Mouse (Mus musculus): ENCODE measurements at regions not wholly inside any gene's neighbourhood (a gene's known extent, or its start where the extent isn't known, plus 50 kb on each side); places are given as distances from the start of the nearest gene placed in this dataset.

- H3K4me3 ChIP-seq (ENCODE audit: insufficient read depth, low read length): no peak overlapping the region
These were observed 403.6 kb upstream of the Fbxo33 start for GRCm38 (mm10) chr12:59623147-59623546.

GRCm38 (mm10) chr12:59621132-59621531 lies 401.6 kb upstream of the Fbxo33 start:
- H3K27ac ChIP-seq (ENCODE audit: insufficient read depth, low read length): 0 out of 2 replicates have a peak overlapping the region, but pooled peaks have one; percentile 23
- TF ChIP-seq CTCF (IDR thresholded peaks at IDR 0.05; ENCODE audit: extremely low read depth, insufficient read depth, low read length): no peak
- no peak for TF ChIP-seq POLR2A (IDR thresholded peaks at IDR 0.05; ENCODE audit: extremely low read depth, insufficient read depth, low read length)

More at GRCm38 (mm10) chr12:59623147-59623546, 403.6 kb upstream of the Fbxo33 start:
- Histone ChIP-seq H3K27ac (ENCODE audit: insufficient read depth, low read length) (peak overlapping the region; percentile 81; the same call in 1 of the 2 replicates), H3K4me1 (ENCODE audit: control insufficient read depth, insufficient read depth, low read length) (peaks cover 3% of the 10 kb centered on the region; the same call in 1 of the 2 replicates)
- TF ChIP-seq CTCF (IDR thresholded peaks at IDR 0.05; ENCODE audit: extremely low read depth, insufficient read depth, low read length) (no peak), POLR2A (IDR thresholded peaks at IDR 0.05; ENCODE audit: extremely low read depth, insufficient read depth, low read length) (no peak)

DNA sequence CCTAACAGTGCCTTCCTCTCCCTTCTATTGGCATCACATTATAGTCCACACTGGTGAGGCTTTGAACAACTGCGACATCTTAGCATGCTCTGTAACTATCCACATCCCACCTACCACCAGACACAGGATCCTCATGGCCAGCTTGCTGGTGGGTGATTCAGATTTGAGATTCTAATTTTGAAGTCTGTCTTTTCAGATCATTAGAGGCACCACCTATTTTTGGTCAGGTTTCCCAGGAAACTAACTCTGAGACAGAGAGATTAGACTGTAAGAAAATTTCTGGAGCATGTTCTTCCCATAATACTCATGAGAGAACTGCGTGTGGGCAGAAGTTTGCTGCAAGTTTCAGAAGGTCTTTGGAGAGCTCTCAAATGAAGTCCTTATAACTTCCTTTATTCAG lies 400.8 kb upstream of the Fbxo33 start:
- TF ChIP-seq CTCF (IDR thresholded peaks at IDR 0.05; ENCODE audit: extremely low read depth, insufficient read depth, low read length): no peak
- TF ChIP-seq POLR2A (IDR thresholded peaks at IDR 0.05; ENCODE audit: extremely low read depth, insufficient read depth, low read length): no peak
- Histone ChIP-seq H3K4me1 (ENCODE audit: control insufficient read depth, insufficient read depth, low read length) (peaks cover 3% of the 10 kb centered on the region; the same call in 1 of the 2 replicates), H3K27ac (ENCODE audit: insufficient read depth, low read length) (no peak overlapping the region), H3K4me3 (ENCODE audit: insufficient read depth, low read length) (no peak overlapping the region)

More at GRCm38 (mm10) chr12:59621132-59621531, 401.6 kb upstream of the Fbxo33 start:
- Histone ChIP-seq H3K4me3 (ENCODE audit: insufficient read depth, low read length) (no peak overlapping the region), H3K4me1 (ENCODE audit: control insufficient read depth, insufficient read depth, low read length) (peaks cover 3% of the 10 kb centered on the region; the same call in 1 of the 2 replicates)

- TF ChIP-seq POLR2A (IDR thresholded peaks at IDR 0.05; ENCODE audit: extremely low read depth, insufficient read depth, low read length): no peak
- TF ChIP-seq CTCF (IDR thresholded peaks at IDR 0.05; ENCODE audit: extremely low read depth, insufficient read depth, low read length): no peak
- Histone ChIP-seq H3K4me1 (ENCODE audit: control insufficient read depth, insufficient read depth, low read length) (0 out of 2 replicates have a peak, but pooled peaks cover 3% of the 10 kb centered on the region), H3K27ac (ENCODE audit: insufficient read depth, low read length) (no peak overlapping the region), H3K4me3 (ENCODE audit: insufficient read depth, low read length) (no peak overlapping the region)
These were observed 396.6 kb upstream of the Fbxo33 start for GRCm38 (mm10) chr12:59616075-59616474.

DNA sequence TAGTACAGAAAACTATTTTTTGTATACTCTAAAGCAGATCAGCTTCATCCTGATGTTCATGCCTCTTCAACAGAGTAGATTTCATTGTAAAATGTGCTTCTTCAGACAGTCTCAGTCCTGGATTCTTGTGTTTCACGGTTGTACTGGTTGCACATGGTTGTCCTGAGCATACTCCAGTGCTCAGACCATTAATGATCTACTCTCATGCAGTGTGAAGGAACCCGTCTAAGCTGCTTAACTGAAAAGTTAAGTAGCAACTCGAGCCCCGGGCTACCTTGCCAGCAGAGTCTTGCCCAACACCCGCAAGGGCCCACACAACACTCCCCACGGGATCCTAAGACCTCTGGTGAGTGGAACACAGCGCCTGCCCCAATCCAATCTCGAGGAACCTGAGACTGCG lies 380.3 kb upstream of the Fbxo33 start:
- H3K4me3 ChIP-seq (ENCODE audit: insufficient read depth, low read length): no peak overlapping the region
- H3K4me1 ChIP-seq (ENCODE audit: control insufficient read depth, insufficient read depth, low read length): no peaks in the 10 kb centered on the region
- TF ChIP-seq CTCF (IDR thresholded peaks at IDR 0.05; ENCODE audit: extremely low read depth, insufficient read depth, low read length) (no peak), POLR2A (IDR thresholded peaks at IDR 0.05; ENCODE audit: extremely low read depth, insufficient read depth, low read length) (no peak)
- no peak overlapping the region for H3K27ac ChIP-seq (ENCODE audit: insufficient read depth, low read length)

DNA sequence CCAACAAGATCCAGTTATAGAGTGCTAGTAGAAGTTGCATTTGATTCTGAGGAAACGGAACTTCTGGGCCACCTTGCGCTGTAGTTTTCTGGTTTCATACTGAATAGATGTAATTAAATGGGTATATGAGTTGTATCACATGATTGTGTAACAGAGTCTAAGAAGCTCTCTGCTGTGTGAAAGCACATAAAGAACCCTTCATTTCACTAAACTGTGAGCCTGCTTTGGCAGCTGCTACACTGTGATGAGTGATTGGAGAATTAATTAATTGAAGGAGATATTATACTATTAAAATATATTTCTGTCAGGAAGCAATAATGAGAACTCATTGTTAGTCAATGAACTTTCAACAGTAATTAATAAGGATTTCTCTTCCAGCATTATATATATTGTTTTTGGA lies 369.8 kb upstream of the Fbxo33 start:
- Histone ChIP-seq H3K4me1 (ENCODE audit: control insufficient read depth, insufficient read depth, low read length) (no peaks in the 10 kb centered on the region), H3K27ac (ENCODE audit: insufficient read depth, low read length) (no peak overlapping the region), H3K4me3 (ENCODE audit: insufficient read depth, low read length) (no peak overlapping the region)
- TF ChIP-seq POLR2A (IDR thresholded peaks at IDR 0.05; ENCODE audit: extremely low read depth, insufficient read depth, low read length): no peak
- no peak for TF ChIP-seq CTCF (IDR thresholded peaks at IDR 0.05; ENCODE audit: extremely low read depth, insufficient read depth, low read length)

GRCm38 (mm10) chr12:59582587-59582986 lies 363.1 kb upstream of the Fbxo33 start:
- H3K4me1 ChIP-seq (ENCODE audit: control insufficient read depth, insufficient read depth, low read length): no peaks in the 10 kb centered on the region
- H3K4me3 ChIP-seq (ENCODE audit: insufficient read depth, low read length): no peak overlapping the region
- H3K27ac ChIP-seq (ENCODE audit: insufficient read depth, low read length): no peak overlapping the region
- no peak for TF ChIP-seq CTCF (IDR thresholded peaks at IDR 0.05; ENCODE audit: extremely low read depth, insufficient read depth, low read length)
- TF ChIP-seq POLR2A (IDR thresholded peaks at IDR 0.05; ENCODE audit: extremely low read depth, insufficient read depth, low read length): no peak

DNA sequence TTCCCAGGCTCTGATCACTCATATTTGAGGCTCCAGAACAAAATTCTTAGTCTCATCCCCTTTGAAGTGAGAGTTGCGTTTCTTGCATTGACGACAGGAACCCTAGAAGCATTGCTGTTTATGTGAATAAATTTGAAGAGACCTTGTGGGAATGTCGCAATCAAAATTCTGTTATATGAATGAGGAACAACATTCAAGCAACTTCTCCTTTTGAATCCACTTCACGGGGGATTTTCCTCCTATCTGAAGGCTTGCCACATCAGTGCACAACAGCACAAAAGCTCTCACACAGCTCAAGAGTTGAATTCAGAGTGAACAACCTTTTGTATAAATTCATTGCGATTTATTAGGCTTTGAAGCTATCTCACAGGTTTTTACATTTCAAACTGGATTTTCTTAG lies 360.2 kb upstream of the Fbxo33 start:
- H3K27ac ChIP-seq (ENCODE audit: insufficient read depth, low read length): no peak overlapping the region
- H3K4me3 ChIP-seq (ENCODE audit: insufficient read depth, low read length): no peak overlapping the region
- TF ChIP-seq CTCF (IDR thresholded peaks at IDR 0.05; ENCODE audit: extremely low read depth, insufficient read depth, low read length): no peak
- TF ChIP-seq POLR2A (IDR thresholded peaks at IDR 0.05; ENCODE audit: extremely low read depth, insufficient read depth, low read length): no peak
- H3K4me1 ChIP-seq (ENCODE audit: control insufficient read depth, insufficient read depth, low read length): no peaks in the 10 kb centered on the region

GRCm38 (mm10) chr12:59563960-59564359 lies 344.4 kb upstream of the Fbxo33 start:
- Histone ChIP-seq H3K4me3 (ENCODE audit: insufficient read depth, low read length) (no peak overlapping the region), H3K4me1 (ENCODE audit: control insufficient read depth, insufficient read depth, low read length) (no peaks in the 10 kb centered on the region)
- TF ChIP-seq POLR2A (IDR thresholded peaks at IDR 0.05; ENCODE audit: extremely low read depth, insufficient read depth, low read length) (no peak), CTCF (IDR thresholded peaks at IDR 0.05; ENCODE audit: extremely low read depth, insufficient read depth, low read length) (no peak)

DNA sequence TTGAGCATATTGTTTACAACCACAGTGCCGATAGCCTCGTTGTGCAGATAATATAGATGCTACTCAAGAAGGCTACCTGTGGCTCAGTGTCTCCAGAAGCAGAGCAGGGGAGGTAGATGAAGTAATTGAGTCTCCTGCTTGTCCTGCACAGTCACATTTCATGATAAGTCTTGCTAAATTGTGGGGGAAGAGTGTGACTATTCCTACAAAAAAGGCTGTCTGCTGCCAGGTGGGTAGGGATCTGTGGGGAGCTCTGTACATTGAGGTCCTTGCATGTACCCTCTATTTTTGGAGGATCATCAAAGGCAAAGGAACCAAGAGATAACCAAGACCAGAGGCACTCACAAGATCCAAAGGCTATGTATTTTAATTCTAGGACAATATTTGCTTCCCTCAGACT lies 320.3 kb upstream of the Fbxo33 start:
- H3K27ac ChIP-seq (ENCODE audit: insufficient read depth, low read length): no peak overlapping the region
- no peak for TF ChIP-seq CTCF (IDR thresholded peaks at IDR 0.05; ENCODE audit: extremely low read depth, insufficient read depth, low read length)
- no peak for TF ChIP-seq POLR2A (IDR thresholded peaks at IDR 0.05; ENCODE audit: extremely low read depth, insufficient read depth, low read length)

More at GRCm38 (mm10) chr12:59563960-59564359, 344.4 kb upstream of the Fbxo33 start:
- no peak overlapping the region for H3K27ac ChIP-seq (ENCODE audit: insufficient read depth, low read length)

More for the DNA sequence above, 320.3 kb upstream of the Fbxo33 start:
- Histone ChIP-seq H3K4me3 (ENCODE audit: insufficient read depth, low read length) (no peak overlapping the region), H3K4me1 (ENCODE audit: control insufficient read depth, insufficient read depth, low read length) (no peaks in the 10 kb centered on the region)
